Mouse (Mus musculus): ENCODE data around the gene Stard3nl. TPM values are rescaled to one million over a fixed set of nuclear protein-coding genes. Genes with fewer than 3 reads are reported as not detected.
"Not testable (repeated sequence)": the region's sequence is repeated elsewhere in the genome, so short reads cannot be mapped to it uniquely, and the experiment has no call there.

Gene Stard3nl
- total RNA-seq, 2 experiments from 2014 or later: 19.0 to 22.9 TPM

DNA sequence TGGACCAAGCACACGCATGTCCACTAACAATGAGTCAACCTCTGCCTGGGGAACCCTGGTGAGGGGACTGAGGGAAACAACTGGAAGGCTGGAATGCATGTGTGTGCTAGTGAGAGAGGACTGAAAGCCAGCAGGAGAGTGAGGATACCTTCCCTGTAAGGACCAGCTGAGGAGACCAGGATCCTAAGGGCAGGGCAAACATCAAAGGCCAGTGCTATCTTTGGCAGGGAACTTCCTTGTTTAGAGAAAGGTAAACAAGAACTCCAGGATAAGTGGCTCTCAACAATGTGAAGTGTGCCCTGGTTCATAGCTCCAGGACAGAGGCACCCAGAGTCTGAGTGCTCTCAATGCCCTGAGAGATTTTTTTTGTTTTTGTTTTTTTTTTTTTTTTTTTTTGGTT lies 6.2 kb downstream of the Stard3nl start:
- intact Hi-C loops (cut with DNase I): no loop called here
- no peak for DNase-seq

DNA sequence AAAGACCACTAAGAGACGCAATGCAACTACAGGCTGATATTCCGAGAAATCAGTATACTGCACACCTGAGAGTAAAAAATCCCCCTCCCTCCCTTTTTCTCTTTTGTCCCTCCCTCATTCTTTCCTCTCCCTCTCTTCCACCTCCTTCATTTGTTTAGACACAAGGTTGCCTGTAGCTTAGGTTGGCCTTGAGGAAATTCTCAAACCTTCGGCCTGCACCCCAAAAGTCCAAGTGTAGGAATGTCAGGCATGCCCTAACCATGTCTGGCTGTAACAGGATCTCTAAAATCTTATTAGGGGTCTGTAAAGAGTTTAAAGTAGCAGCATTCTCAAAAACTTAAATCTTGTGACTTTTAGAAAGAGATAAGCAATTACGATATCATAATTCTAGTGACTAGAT lies 10.4 kb downstream of the Stard3nl start:
- intact Hi-C loops (cut with DNase I): no loop called here

DNA sequence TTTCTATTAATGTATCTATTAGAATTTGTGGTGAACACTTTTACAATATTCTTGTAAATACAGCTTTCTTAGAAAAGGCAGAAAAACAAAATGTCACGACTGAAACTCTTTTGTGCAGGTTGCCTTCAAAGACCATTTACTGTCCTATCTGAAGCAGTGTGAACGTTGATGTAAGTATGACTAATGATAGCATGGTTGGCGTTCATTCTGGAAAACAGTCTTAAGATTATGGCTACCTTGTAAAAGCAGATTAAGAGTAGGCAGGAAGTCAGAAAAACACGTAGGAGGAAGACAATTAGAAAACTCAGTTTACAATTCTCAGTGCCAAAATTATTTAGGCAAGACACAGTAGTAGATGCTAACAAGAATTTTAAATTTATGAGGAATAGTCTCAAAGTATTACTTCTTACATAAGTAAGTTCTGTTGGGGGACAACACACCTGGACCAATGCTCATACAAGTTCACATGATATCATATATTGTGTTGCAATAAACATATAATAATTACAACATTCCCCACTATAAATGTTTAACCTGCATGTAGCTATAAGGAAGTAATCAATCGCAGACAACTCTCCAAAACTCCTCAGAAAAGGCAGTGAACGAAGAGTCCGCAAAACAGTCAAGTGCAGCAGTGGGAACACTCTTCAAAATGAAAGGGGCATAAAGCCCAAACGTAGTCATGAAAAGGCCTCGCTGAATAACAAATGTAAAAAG lies 14.3 kb downstream of the Stard3nl start:
- intact Hi-C loops (cut with DNase I): no loop called here
- no peak for DNase-seq

More for the DNA sequence above, 10.4 kb downstream of the Stard3nl start:
- no peak for DNase-seq

DNA sequence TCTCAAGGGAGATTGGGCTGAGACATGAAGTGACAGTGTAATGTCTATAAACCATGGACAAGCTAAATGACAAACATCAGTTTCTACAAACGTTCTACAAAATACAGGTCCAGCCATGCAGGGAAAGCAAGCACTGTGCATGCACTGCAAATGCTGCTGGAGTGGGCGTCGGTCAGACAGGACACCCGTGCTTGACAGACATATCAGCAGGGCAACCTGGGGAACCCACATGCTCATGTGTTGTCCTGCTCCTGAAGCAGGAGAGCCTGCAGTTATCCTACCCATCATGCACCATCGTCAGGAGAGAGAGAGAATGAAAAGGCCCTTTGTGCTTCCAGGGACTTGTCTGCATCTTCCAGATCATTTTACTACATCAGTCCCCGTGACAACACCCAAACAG lies 16.3 kb downstream of the Stard3nl start:
- DNase-seq: no peak
- intact Hi-C loops (cut with DNase I): no loop called here

DNA sequence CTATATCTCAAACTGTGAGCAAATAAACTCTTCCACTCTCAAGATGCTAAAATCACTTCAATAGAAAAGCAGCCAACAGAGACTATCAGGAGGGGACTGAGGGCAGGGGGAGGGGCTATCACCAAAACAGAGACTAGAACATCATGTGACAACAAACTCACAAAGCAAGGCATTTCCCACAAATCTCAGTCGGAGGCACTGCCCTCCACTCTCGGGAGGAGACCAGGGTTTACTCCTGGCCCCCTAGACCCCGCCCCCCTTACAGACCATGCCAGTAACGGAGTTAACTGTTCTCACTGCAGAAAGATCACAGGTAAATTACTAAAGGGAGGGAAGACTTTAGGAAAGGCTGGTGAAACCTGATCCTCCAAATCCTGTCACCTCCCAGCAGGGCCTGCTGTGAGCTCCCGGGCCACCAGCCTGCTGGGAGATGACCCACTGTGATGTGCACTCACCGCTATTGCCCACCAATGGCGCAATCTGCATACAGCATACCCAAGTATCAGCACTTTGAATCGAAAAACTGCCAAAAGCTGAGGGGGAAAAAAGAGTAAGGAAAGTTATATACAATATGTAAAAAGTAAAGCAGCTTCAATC lies 23.4 kb downstream of the Stard3nl start:
- DNase-seq: no peak
- intact Hi-C loops (cut with DNase I): no loop called here

DNA sequence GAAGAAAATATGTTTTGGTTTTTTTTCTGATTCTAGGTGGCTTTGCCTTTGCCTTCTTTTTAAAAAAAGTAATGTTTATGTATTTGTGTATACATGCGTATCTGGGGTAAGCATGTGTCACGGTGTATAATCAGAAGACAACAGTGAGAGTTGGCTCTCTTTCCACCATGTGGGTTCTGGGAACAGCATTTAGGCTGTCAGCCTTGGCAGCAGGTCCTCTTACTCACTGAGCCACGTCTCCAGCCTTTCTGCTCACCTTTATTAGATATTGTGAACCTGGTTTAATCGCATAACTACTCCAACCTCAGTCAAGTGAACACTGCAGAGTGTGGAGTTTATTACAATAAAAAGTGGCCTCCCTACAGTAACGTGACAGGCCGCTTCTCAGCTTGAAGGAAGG lies 26.8 kb downstream of the Stard3nl start:
- no peak for DNase-seq
- intact Hi-C loops (cut with DNase I): loop anchor here (10.0 kb wide), 2 partner anchors 194 to 926 kb away; no protein-coding TSS in a partner anchor

DNA sequence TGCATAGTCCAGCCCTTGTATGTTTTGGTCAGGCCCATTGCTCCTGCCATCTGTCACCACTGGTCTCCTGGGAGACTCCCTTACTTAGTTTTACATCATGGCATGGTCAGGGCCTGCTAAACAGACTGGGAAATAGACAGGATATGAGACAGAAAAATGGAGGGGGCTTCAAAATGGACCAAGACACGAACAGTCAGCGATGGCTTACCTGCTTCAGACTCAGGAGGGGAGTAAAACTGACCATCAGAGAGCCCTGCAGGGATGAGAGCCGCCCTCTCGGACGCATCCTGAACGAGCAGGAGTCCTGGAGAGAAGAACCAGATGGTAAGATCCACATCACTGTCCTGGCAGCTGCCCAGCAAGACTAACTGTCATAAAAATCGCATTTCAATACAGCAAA lies 28.1 kb downstream of the Stard3nl start:
- intact Hi-C loops (cut with DNase I): loop anchor here (10.0 kb wide), 2 partner anchors 193 to 927 kb away; no protein-coding TSS in a partner anchor
- no peak for DNase-seq

DNA sequence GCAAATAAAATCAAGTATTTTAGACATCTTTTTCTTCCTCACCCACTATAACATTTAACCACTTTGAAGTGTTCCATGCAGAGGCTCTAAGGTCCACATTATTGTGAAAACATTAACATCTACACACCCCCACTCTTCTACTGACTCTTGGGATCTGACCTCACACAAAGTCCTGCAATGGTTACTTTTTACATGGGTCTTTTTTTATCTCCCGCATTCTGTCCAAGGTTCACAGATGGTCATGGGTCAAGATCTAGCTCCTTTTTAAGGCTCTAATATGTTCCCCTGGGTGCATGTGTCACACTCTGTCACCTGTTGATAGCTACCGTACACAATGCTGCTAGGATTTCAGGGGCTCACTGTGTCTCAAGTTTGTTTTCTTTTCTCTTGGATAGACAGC lies 28.7 kb downstream of the Stard3nl start:
- DNase-seq: no peak
- intact Hi-C loops (cut with DNase I): loop anchor here (10.0 kb wide), 2 partner anchors 192 to 928 kb away; no protein-coding TSS in a partner anchor

DNA sequence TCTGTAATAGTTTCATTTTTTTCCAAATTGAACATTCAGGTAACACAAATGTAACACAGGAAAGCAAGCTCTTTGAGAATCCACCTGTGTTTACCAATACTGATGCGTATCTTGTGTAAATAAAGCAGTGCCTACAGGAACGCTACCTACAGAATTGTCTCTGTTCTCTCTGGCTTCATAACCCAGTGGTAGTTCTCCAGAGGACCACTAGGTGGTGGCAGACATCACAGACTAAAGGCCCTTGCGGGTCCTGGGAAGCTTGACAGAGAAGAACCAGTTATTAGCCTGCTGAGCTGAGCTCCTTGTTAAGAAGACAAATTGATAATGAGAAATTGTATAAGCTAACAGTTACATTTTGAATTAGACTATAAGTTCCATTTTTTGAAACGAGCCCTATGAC lies 30.0 kb downstream of the Stard3nl start:
- intact Hi-C loops (cut with DNase I): loop anchor here (1.0 to 10.0 kb wide), 5 partner anchors 73 to 929 kb away; no protein-coding TSS in a partner anchor
- peak; percentile 68 to 74 for DNase-seq

DNA sequence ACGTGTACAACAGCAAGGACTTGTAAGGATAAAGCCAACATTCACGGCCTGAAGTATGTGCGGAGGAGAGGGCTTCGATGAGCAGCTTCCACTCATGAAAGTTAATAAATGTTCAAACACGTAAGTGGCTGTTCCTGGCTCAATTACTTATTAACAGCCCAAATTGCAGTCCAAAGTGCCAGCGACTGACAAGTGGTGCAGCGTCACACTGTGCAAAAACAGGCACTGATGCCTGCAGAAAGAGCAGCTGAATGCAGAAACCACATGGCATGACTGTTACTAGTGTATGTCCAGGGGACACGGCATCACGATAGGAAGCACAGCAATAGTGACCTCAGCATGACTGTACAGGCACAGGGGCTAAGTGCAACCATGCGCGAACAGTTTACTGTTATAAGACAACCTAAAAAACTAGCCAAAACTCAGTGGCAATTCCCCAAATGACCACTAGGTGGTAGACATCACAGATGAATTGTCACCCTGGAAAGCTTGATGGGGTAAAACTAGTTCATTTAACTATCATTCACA lies 31.3 kb downstream of the Stard3nl start:
- peak; percentile 41 to 73 for DNase-seq
- intact Hi-C loops (cut with DNase I): loop anchor here (2.0 to 10.0 kb wide), 4 partner anchors 74 to 930 kb away; no protein-coding TSS in a partner anchor

DNA sequence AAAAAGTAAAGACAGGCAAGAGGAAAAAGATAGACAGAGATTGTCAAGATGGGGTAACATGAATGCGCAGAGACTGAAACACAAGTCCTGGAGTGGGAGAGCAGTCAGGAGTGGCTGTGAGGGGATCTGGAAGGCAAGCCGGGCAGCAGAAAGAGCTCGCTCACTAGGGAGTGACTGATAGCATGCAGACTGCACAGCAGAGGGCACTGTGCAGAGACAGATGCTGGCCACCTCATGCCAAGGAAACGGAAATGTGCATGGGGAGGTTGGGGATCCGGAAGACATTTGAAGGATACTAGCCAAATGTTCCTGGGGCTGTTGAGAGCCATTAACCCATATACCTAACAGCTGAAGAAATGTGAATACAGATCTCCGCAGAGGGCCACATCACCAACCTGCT lies 33.2 kb downstream of the Stard3nl start:
- peak in 1 of 2 experiments; percentile 11 for DNase-seq
- intact Hi-C loops (cut with DNase I): loop anchor here (10.0 kb wide), 2 partner anchors 188 to 932 kb away; no protein-coding TSS in a partner anchor

DNA sequence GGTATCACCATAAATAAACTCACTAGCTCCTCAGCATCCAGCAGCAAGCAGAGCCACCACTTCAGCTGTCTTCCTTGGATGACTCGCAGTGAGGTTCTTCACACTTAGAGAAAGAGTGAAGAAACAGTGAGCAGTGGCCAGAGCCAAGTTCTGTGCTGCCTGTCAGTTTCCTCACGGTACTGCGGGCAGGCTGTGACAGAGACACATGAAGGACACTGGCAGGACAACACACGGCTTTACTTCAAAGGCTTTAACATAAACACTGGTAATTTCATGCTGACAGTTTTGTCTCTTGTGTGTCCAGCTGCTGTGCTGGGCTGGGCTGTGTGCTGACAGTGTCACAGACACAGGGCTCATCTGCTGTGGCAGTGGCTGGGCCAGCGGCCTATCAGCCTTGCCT lies 37.6 kb downstream of the Stard3nl start:
- intact Hi-C loops (cut with DNase I): no loop called here
- no peak for DNase-seq

DNA sequence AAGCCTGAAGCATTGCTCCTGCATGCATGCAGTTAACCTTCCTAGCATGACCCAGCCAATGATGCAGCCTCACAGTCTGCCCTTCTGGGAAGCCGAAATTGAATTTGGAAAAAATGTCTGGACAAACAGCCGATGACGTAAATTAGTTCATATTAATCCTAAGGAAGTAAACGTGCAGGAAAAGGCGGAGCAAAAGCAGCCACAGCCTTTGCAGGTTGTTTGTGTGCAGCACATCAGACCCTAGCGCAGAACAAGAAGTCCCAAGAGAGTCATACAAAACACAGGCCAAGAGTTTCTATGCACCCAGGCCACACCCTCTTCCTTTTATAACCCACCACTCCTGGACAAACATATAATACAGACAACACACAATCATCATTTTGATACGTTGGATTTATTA lies 38.3 kb downstream of the Stard3nl start:
- peak in 1 of 2 experiments; percentile 8 for DNase-seq
- intact Hi-C loops (cut with DNase I): no loop called here

DNA sequence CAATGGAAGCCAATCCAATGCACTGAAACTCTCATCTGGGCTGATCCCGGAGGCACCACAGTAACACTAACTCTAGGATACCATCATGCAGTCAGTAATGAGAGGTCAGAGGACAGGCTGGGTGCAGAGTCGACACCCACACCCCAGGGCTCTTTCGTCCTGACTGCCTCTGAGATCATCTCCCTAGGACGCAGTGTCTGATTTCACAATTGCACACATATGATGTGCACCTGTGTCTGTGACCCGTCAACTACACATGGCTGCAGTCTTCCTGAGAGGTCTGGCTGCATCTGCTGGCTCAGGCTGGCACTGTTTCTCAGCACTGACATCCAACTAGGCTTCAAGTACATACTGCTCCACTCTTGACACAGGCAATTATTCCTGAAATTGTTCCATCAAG lies 38.9 kb downstream of the Stard3nl start:
- no peak for DNase-seq
- intact Hi-C loops (cut with DNase I): no loop called here

DNA sequence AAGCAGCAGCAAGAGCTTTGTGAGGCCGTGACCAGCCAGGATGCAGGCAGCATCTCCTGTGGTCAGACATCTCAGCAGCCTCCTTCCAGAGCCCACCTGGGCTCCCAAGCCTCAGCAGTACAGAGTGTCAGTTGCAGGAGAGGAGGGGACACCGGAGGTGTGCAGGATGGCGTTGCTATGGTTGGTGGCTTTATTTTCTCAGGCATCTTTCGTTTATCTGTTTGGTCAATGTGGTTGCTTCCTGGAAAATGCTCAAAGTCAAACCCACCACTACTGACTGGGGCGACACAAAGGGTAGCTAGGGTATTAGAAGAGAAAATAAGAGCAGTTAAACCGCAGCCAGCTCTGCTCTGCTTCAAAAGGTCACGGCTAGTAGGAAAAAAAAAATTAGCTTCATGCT lies 39.5 kb downstream of the Stard3nl start:
- no peak for DNase-seq
- intact Hi-C loops (cut with DNase I): no loop called here

DNA sequence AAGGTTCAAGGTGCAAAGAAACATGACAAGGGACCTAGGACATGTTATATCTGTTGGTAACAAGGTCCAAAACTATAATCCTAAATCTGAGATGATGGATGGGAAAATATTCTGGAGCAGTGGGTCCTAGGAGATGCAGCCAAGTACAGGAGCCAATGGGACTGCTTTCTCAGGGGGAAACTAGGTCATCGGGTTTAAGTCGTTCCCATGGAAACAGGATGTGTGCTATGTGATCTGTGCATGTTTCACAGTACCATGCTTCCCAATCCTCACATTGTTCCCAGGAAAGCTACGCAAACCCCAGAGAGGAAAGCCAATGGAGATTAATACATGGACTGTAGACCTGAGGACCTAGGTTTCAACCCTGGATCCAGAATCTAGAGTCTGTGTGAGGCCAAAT lies 42.8 kb downstream of the Stard3nl start:
- intact Hi-C loops (cut with DNase I): no loop called here
- no peak for DNase-seq

DNA sequence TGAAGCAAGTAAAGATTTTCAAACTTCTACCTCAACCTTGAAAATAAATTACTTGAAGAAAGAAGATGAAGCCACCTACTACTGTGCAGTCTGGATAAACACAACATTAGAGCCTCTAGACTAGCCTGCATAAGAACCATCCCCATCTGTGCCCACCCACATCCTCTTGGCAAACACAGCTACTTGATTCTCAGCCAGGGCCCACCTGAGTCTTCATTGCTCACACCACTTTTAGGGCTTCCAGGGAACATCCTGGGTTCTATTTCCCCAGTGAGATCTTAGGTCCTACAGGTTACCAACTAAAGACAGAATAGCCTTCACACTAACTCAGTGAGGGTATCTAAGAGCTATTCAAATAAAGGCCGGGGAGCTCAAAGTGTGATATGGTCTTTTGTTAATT lies 55.2 kb downstream of the Stard3nl start:
- DNase-seq; intact Hi-C loops (cut with DNase I): not testable (repeated sequence)

DNA sequence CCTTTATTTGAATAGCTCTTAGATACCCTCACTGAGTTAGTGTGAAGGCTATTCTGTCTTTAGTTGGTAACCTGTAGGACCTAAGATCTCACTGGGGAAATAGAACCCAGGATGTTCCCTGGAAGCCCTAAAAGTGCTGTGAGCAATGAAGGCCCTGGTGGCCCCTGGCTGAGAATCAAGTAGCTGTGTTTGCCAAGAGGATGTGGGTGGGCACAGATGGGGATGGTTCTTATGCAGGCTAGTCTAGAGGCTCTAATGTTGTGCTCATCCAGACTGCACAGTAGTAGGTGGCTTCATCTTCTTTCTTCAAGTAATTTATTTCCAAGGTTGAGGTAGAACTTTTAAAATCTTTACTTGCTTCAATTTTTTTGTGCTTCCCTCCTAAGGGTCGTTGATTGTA lies 59.3 kb downstream of the Stard3nl start:
- DNase-seq; intact Hi-C loops (cut with DNase I): not testable (repeated sequence)

Data from heart, postnatal 10 days (tissue).